Mouse (Mus musculus) fibroblast of lung, adult 2 months (primary cell): ENCODE results near the gene Usp20.
A peak's percentile ranks its signal among the peaks of the same experiment; 100 is the strongest.

Experiments
- DNase-seq: peaks from one replicate; pipeline ENCODE4 v3.0.0-alpha.2; 2011; ENCODE audit warnings: low read depth

The Usp20 gene

GRCm38 (mm10) chr2:30985111-30986020 is 3.3 kb downstream of the Usp20 start:
- DNase-seq, result peak; percentile 35

GRCm38 (mm10) chr2:30990221-30990620 is 8.1 kb downstream of the Usp20 start:
- no peak for DNase-seq

GRCm38 (mm10) chr2:30994853-30995252 is 12.8 kb downstream of the Usp20 start:
- no peak for DNase-seq

- no peak for DNase-seq
Observed at GRCm38 (mm10) chr2:30995432-30995996, 13.4 kb downstream of the Usp20 start.

DNA sequence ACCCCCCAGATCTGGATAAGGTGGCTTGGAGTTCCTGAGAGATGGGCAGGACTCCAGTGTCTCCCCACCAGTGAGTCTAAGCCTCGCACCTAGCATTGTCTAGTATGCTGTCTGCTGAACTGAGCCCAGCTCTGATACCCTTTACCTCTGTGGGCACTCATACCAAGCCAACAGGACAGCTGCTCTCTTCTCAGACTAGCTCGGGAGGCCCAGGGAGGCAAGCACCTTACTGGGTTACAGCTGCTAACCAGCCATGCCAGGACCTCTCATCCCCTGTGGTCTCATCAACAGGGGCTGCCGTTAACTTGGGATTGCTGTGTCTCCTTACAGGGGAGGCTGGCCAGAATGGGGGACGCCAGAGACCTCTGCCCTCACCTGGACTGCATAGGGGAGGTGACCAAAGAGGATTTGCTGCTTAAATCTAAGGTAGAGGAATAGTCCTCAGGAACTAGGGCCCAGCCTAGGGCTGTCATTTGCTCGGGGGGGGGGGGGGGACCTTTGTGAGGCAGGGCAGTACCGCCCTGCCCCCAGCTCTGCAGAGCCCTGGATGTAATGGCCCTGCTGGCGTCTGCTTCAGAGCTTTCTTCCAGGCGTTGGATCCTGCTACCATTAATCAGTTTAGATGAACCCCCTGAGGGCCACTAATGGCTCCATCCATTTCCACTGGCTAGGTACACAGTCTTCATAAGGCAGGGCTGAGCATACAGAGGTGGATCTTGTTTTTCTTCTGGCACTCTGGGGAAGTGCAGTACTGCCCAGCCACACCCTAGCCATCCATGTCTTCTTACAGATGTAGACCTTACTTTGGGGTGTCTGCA is 16.6 kb downstream of the Usp20 start:
- DNase-seq, result no peak

- no peak for DNase-seq
Observed at GRCm38 (mm10) chr2:31002857-31003256, 20.8 kb downstream of the Usp20 start.

GRCm38 (mm10) chr2:31005453-31005852 is 23.4 kb downstream of the Usp20 start:
- DNase-seq, result no peak

DNA sequence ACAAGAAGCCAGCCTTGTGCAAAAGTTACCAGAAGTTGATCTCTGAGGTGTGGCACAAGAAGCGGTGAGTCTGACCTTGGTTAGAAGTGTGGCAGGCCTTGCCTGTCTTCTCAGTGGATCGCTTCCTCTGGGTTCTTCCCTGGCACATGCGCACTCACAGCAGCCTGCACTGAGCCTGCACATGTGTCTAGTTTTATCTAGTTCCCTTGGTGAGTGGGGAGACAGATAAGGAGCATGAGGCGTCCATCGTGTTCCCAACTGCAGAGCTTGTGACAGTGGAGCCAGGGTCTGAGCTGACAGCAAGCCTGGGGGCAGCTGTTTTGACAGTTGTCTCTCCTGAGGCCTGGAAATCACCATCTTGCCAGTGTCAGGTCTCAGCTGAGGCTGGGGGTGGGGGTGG is 24.4 kb downstream of the Usp20 start:
- DNase-seq, result no peak

GRCm38 (mm10) chr2:31007208-31007607 is 25.1 kb downstream of the Usp20 start:
- no peak for DNase-seq

GRCm38 (mm10) chr2:31013371-31014120 is 31.5 kb downstream of the Usp20 start:
- DNase-seq, result no peak

DNA sequence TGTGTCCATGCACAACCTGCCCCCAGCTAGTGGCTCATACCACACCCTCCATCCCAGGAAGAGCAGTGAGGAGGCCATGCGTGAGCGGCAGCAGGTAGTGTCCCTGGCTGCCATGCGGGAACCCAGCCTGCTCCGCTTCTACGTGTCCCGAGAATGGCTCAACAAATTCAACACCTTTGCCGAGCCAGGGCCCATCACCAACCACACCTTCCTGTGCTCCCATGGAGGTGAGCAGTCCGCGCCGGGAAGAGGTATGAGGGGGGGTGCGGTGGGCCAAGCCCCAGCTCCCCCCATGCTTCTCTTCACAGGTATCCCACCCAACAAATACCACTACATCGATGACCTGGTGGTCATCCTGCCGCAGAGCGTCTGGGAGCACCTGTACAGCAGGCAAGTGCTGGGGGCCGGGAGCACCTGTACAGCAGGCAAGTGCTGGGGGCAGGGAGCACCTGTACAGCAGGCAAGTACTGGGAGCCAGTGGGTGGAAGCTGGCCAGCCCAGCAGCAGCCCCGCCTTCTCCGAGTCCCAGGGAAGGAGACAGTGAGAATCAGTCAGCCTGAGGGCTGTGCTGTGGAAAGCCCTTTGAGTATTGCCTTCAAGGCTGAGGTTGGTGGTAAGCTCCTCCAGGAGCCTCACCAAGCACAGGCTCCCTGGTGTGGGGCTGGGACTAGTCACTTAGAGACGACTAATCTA is 35.7 kb downstream of the Usp20 start:
- DNase-seq, result no peak

GRCm38 (mm10) chr2:31018519-31018918 is 36.4 kb downstream of the Usp20 start:
- DNase-seq, result no peak

DNA sequence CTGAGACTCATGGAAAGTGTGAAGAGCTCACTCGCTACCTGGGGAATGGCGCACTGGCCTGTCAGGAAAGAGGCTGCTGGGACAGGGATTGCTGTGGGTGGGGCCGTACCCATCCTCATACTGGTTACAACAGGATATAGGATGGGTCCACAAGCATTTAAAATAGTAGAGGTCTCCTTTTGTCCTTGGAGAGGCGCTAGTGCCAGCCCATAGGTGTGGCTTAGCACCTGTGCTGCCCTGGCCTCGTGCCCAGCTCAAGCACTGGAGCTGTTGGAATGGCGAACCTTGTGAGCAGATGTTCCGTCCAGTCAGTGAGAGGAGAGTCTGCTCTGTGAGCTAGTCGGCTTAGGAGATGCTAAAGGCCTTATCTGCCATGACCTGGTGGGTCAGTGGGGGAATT is 36.9 kb downstream of the Usp20 start:
- DNase-seq, result no peak

DNA sequence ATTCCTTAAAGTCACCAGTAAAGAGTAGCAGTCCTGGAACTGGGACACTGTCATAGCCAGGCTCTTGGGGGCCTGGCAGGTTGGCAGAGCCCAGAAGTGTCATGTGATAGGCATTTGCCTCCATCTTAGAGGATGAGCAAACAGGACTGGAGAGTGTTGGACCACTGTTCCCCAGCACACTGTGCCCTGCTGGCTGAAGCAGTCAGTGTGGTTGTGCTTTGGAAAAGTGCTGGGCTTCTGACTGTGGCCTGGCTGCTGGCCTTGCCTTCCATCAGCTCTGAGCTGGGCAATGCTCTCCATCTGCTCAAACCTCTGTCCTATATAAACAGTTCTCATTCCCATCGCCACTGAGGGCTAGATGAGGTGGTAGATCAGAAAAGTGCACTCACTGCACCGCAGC is 38.1 kb downstream of the Usp20 start:
- DNase-seq, result no peak

GRCm38 (mm10) chr2:31023940-31024339 is 41.9 kb downstream of the Usp20 start:
- DNase-seq, result no peak

GRCm38 (mm10) chr2:31024618-31025370 is 42.7 kb downstream of the Usp20 start:
- DNase-seq, result no peak

GRCm38 (mm10) chr2:31025458-31025857 is 43.4 kb downstream of the Usp20 start:
- no peak for DNase-seq

DNA sequence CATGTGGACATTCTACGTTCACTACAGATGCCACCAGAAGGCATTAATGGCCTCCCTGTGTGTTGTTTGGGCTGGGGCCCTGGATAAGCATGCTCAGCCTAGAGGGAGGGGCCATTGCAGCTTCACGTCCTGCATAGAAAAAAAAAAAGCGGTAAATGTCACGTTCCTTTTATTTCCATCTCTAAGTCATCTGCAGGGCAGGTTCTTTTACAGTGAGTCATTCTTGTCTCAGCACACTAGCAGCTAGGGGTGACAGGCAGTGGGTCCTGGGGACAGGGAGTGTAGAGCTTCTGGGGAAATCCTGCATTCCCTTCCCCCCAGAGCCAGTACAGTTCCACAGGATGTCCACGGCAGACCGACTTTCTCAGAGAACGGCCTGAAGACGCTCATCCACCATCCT is 44.6 kb downstream of the Usp20 start:
- DNase-seq, result no peak

GRCm38 (mm10) chr2:31031972-31032371 is 49.9 kb downstream of the Usp20 start:
- no peak for DNase-seq

DNA sequence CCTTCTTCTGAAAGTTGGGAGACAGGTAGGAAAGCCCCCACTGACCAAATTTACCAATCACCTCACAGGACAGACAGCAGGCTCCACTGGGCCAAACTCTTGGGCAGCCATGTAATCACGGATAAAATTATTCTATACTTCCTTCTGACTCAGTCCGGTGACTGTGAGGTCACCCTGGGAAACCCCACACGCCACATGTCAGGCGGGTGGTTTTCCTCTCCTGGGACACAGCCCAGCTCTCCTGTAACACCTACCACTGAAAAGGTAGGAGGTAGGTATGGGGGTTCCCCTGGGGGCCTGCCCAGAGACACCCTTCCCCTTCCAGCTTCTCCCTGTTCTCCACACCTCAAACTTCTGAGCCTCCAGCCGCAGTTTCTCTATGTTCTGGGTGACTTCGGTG is 54.7 kb downstream of the Usp20 start:
- DNase-seq, result no peak

DNA sequence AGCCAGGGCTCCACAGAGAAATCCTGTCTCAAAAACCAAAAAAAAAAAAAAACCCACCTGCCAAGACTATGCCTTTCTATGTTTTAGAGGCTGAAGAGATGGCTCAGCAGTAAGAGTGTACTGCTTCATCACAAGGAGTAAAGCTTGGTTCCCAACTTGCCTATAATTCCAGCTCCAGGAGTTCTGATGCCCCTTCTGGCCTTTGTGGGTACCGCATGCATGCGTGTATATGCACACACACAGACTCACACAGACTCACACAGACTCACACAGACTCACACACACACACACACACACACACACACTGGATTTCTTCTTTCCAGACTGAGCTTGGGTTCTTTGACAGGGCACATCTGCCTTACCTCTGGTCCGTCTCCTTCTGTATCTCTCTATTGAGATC is 58.0 kb downstream of the Usp20 start:
- DNase-seq, result no peak
